Mouse (Mus musculus): Measurements from ENCODE around the gene Epha1. TPM values are rescaled to one million over a fixed set of nuclear protein-coding genes. Genes with fewer than 3 reads are reported as not detected.
A peak's percentile ranks its signal among the peaks of the same experiment; 100 is the strongest.

Epha1 gene
- polyA plus RNA-seq, 1 experiment from 2014 or later, result 4.0 TPM

DNA sequence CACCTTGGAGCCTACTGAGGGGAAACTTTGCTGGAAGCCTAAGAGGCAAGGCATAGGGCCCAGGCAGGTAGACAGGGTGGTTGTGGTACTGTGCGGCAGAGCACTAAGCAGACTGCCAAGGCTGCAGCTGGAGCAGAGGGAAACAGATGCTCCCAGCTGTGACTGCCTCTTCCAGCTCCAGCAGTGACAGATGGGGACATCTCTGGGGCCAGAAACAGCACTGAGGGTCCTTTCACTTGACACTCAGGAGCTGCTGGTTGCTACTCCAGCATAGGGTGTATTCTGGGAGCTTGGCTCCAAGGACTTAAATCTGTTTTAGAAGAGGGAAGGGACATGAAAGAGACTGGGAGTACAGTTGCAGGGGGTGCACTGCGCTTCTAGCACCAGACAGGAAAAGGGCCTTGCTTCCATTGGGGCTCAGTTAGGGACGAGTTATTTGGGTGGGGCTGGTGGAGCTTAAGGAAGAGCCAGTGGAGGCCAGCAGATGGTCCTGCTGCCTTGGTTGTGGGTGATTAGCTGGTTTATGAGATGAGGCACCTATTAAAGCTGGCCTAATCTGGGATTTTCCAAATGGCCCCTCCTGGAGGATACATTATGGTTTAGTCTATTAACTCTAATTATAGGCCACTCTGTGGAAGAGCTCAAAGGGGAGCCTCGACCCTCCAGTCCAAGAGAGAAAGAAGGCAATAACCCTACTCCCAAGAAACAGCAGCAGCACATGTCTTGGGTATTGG lies 2.3 kb downstream of the Epha1 start:
- Histone ChIP-seq H3K4me3 (ENCODE audit: low read depth, low read length) (no peak overlapping the region), H3K9ac (replicated peaks; ENCODE audit: low read depth, low read length) (no peak overlapping the region), H3K27me3 (ENCODE audit: control insufficient read depth, insufficient read depth, low read length) (no peaks in the 10 kb centered on the region), H3K9me3 (ENCODE audit: control insufficient read depth, low read depth, low read length) (no peaks in the 10 kb centered on the region), H3K4me2 (replicated peaks; ENCODE audit: low read depth, low read length) (no peak overlapping the region), H3K36me3 (ENCODE audit: control insufficient read depth, insufficient read depth, low read length) (no peaks in the 10 kb centered on the region), H3K4me1 (ENCODE audit: control insufficient read depth, insufficient read depth, low read length) (peaks cover 30% of the 10 kb centered on the region), H3K27ac (ENCODE audit: low read length) (peak overlapping the region; percentile 7; the same call in 1 of the 2 replicates)
- 48% methylated on average over 4 of the region's 4 CpGs for WGBS
- no peak for ATAC-seq (ENCODE audit: insufficient number of reproducible peaks, insufficient read depth, low FRiP score, low read depth)

DNA sequence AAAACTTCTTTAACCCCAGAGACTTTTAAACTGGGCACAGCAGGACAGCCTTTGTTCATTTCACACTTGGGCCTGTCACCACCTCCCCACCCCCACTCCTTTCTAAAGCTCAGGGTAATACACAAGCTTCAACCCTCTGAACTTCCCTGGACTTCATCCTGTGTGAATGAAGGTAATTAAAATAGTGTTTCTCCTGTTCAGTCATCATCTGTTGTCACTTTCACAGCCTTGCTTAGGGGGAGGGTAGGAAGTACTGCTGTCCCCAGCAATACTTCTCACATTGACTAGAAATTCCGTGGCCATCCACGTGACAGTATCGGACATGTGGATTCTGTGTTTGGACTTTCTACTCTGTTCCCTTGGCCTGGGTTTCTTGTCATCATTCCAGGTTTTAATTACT lies 3.2 kb downstream of the Epha1 start:
- H3K36me3 ChIP-seq (ENCODE audit: control insufficient read depth, insufficient read depth, low read length), result no peaks in the 10 kb centered on the region
- peaks cover 30% of the 10 kb centered on the region for H3K4me1 ChIP-seq (ENCODE audit: control insufficient read depth, insufficient read depth, low read length)
- no peak overlapping the region for H3K4me2 ChIP-seq (replicated peaks; ENCODE audit: low read depth, low read length)
- no peaks in the 10 kb centered on the region for H3K27me3 ChIP-seq (ENCODE audit: control insufficient read depth, insufficient read depth, low read length)
- H3K4me3 ChIP-seq (ENCODE audit: low read depth, low read length), result no peak overlapping the region
- no peak overlapping the region for H3K9ac ChIP-seq (replicated peaks; ENCODE audit: low read depth, low read length)
- no peak overlapping the region for H3K27ac ChIP-seq (ENCODE audit: low read length)
- no peak for ATAC-seq (ENCODE audit: insufficient number of reproducible peaks, insufficient read depth, low FRiP score, low read depth)
- H3K9me3 ChIP-seq (ENCODE audit: control insufficient read depth, low read depth, low read length), result no peaks in the 10 kb centered on the region
- 24% methylated on average over 3 of the region's 3 CpGs for WGBS

DNA sequence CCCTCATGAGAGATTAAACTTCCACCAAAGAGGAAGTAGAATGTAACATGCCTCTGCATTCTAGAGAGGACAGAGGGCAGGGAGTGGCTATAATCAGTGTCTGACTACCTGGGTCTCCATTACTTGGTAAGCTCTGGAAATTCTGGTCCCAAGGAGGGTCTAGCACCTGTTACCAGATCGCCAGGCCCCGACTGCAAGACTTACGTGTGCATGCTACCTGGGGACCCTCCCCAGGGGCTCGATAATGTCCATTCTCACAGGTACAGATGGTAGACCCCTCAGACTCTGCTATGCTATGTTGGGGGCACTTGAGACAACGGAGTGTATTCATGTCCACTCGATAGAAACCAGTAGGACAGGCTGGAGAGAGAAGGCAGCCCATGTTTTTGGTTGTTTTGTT lies 7.9 kb downstream of the Epha1 start:
- H3K4me2 ChIP-seq (replicated peaks; ENCODE audit: low read depth, low read length), result no peak overlapping the region
- no peak overlapping the region for H3K4me3 ChIP-seq (ENCODE audit: low read depth, low read length)
- H3K9ac ChIP-seq (replicated peaks; ENCODE audit: low read depth, low read length), result no peak overlapping the region
- no peak overlapping the region for H3K27ac ChIP-seq (ENCODE audit: low read length)
- WGBS, result 90% methylated on average over 6 of the region's 6 CpGs
- H3K27me3 ChIP-seq (ENCODE audit: control insufficient read depth, insufficient read depth, low read length), result no peaks in the 10 kb centered on the region
- ATAC-seq (ENCODE audit: insufficient number of reproducible peaks, insufficient read depth, low FRiP score, low read depth), result no peak
- H3K4me1 ChIP-seq (ENCODE audit: control insufficient read depth, insufficient read depth, low read length), result no peaks in the 10 kb centered on the region
- no peaks in the 10 kb centered on the region for H3K9me3 ChIP-seq (ENCODE audit: control insufficient read depth, low read depth, low read length)
- H3K36me3 ChIP-seq (ENCODE audit: control insufficient read depth, insufficient read depth, low read length), result no peaks in the 10 kb centered on the region; the same call in 1 of the 2 replicates

DNA sequence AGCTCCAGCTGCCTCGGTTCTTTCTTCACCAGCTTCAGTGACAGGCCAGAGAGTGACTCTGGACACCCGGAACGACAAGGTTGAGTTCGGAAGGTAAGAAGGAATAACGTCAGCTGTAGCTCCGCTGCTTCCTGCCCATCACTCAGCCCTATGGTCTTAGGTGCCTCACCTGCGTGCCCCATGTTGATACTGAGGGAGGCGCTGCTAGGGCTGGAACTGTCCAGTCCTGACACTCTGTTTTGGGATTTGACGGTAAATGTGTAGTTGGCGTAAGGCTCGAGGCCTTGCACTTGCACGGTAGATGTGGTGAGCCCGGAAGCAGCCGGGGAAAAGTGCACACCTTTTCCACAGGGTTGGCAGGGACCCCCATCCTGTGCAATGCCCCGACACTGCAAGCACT lies 8.5 kb downstream of the Epha1 start:
- Histone ChIP-seq H3K27me3 (ENCODE audit: control insufficient read depth, insufficient read depth, low read length) (no peaks in the 10 kb centered on the region), H3K36me3 (ENCODE audit: control insufficient read depth, insufficient read depth, low read length) (peaks cover 6% of the 10 kb centered on the region), H3K9me3 (ENCODE audit: control insufficient read depth, low read depth, low read length) (no peaks in the 10 kb centered on the region), H3K4me3 (ENCODE audit: low read depth, low read length) (no peak overlapping the region), H3K9ac (replicated peaks; ENCODE audit: low read depth, low read length) (no peak overlapping the region), H3K4me1 (ENCODE audit: control insufficient read depth, insufficient read depth, low read length) (no peaks in the 10 kb centered on the region), H3K4me2 (replicated peaks; ENCODE audit: low read depth, low read length) (no peak overlapping the region), H3K27ac (ENCODE audit: low read length) (no peak overlapping the region)
- no peak for ATAC-seq (ENCODE audit: insufficient number of reproducible peaks, insufficient read depth, low FRiP score, low read depth)
- WGBS, result 85% methylated on average over 15 of the region's 15 CpGs

DNA sequence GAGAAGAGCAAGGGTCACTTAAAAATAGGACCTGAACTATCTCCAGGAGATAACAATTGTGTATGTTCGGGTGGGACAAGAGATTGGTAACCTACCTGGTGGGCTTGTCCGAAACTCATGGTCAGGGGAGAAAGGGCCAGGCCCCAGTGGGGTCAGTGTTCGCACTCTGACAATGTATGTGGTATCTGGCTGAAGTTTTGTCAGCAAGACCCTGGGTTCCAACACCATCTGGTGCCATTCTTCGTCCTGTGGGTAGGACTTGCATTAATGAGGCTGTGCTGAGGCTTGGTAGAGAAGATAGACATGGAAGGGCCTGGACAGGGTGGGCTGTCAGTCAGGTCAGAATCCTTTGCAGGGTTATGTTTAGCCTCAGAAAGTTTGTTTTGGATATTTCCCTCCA lies 9.0 kb downstream of the Epha1 start:
- no peak overlapping the region for H3K4me2 ChIP-seq (replicated peaks; ENCODE audit: low read depth, low read length)
- no peak overlapping the region for H3K27ac ChIP-seq (ENCODE audit: low read length)
- no peaks in the 10 kb centered on the region for H3K4me1 ChIP-seq (ENCODE audit: control insufficient read depth, insufficient read depth, low read length)
- peaks cover 10% of the 10 kb centered on the region for H3K36me3 ChIP-seq (ENCODE audit: control insufficient read depth, insufficient read depth, low read length)
- H3K9ac ChIP-seq (replicated peaks; ENCODE audit: low read depth, low read length), result no peak overlapping the region
- no peaks in the 10 kb centered on the region for H3K9me3 ChIP-seq (ENCODE audit: control insufficient read depth, low read depth, low read length)
- H3K4me3 ChIP-seq (ENCODE audit: low read depth, low read length), result no peak overlapping the region
- WGBS, result 84% methylated on average over 4 of the region's 4 CpGs
- no peak for ATAC-seq (ENCODE audit: insufficient number of reproducible peaks, insufficient read depth, low FRiP score, low read depth)
- no peaks in the 10 kb centered on the region for H3K27me3 ChIP-seq (ENCODE audit: control insufficient read depth, insufficient read depth, low read length)

DNA sequence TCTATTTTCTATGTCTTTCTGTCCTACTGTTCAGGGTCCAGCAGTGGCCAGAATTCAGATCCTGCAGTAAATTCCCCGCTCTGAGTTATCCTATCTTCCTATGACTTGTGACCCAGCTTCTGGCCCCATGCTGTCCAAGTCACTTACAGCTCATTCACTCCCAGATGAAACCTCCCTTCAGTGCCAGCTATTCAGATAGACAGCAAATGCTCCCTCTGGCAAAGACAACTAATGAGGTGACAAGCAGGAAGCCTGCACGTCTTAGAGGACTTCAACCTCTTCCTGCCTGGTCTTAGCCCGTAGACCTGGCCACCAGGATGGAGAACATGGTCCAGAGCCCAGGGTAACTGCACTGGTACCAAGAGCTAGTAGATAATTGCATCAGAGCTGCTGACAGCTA lies 10.1 kb downstream of the Epha1 start:
- Histone ChIP-seq H3K4me2 (replicated peaks; ENCODE audit: low read depth, low read length) (no peak overlapping the region), H3K9ac (replicated peaks; ENCODE audit: low read depth, low read length) (no peak overlapping the region), H3K27me3 (ENCODE audit: control insufficient read depth, insufficient read depth, low read length) (no peaks in the 10 kb centered on the region), H3K9me3 (ENCODE audit: control insufficient read depth, low read depth, low read length) (no peaks in the 10 kb centered on the region), H3K4me1 (ENCODE audit: control insufficient read depth, insufficient read depth, low read length) (0 out of 2 replicates have a peak, but pooled peaks cover 2% of the 10 kb centered on the region), H3K4me3 (ENCODE audit: low read depth, low read length) (no peak overlapping the region), H3K27ac (ENCODE audit: low read length) (no peak overlapping the region), H3K36me3 (ENCODE audit: control insufficient read depth, insufficient read depth, low read length) (peaks cover 20% of the 10 kb centered on the region)
- no peak for ATAC-seq (ENCODE audit: insufficient number of reproducible peaks, insufficient read depth, low FRiP score, low read depth)
- WGBS, result 50% methylated on average over 3 of the region's 3 CpGs

DNA sequence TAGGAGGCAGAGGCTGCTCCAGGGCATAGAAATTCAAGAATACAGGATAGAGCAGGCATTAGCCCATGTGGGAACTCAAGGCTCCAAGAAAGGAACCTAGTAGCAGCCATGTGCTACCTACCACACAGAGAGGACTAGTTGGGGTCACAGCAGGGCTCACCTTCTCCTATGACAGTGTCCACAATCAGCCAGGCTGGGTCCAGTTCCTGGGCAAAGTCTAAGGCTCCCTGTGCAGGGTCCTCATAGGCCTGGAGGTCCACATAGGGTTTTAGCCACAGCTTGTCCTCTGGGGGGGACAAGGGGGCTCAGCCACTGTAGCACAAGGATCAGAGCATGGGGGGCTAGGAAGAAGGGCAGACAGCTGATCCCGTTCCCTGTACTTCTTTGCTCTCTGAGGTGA lies 10.6 kb downstream of the Epha1 start:
- no peak overlapping the region for H3K4me3 ChIP-seq (ENCODE audit: low read depth, low read length)
- H3K4me1 ChIP-seq (ENCODE audit: control insufficient read depth, insufficient read depth, low read length), result 0 out of 2 replicates have a peak, but pooled peaks cover 3% of the 10 kb centered on the region
- H3K36me3 ChIP-seq (ENCODE audit: control insufficient read depth, insufficient read depth, low read length), result peaks cover 25% of the 10 kb centered on the region
- WGBS, result 83% methylated on average over 1 of the region's 1 CpGs
- H3K27me3 ChIP-seq (ENCODE audit: control insufficient read depth, insufficient read depth, low read length), result no peaks in the 10 kb centered on the region
- H3K27ac ChIP-seq (ENCODE audit: low read length), result no peak overlapping the region
- no peak overlapping the region for H3K9ac ChIP-seq (replicated peaks; ENCODE audit: low read depth, low read length)
- no peak for ATAC-seq (ENCODE audit: insufficient number of reproducible peaks, insufficient read depth, low FRiP score, low read depth)
- no peak overlapping the region for H3K4me2 ChIP-seq (replicated peaks; ENCODE audit: low read depth, low read length)
- H3K9me3 ChIP-seq (ENCODE audit: control insufficient read depth, low read depth, low read length), result no peaks in the 10 kb centered on the region

DNA sequence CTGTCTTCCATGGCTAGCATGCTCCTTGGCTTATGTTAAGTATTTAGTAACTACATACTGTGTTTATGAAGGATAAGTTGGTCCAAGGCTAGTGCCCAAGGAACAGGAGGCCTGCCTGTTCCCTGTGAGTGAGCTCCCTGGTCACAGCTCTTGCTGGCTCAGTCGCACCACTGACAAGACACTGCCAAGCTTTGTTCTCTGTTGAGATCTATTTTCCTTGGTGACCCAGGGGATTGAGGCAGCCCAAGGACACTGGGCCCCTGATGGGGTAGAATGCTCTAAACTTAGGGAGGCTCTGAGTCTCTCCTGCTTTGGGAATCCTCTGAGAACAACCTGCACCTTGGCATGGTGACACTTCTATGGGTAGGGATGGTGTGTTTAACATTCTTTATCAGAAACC lies 11.0 kb downstream of the Epha1 start:
- Histone ChIP-seq H3K9ac (replicated peaks; ENCODE audit: low read depth, low read length) (no peak overlapping the region), H3K4me3 (ENCODE audit: low read depth, low read length) (no peak overlapping the region), H3K4me2 (replicated peaks; ENCODE audit: low read depth, low read length) (no peak overlapping the region), H3K27ac (ENCODE audit: low read length) (no peak overlapping the region), H3K4me1 (ENCODE audit: control insufficient read depth, insufficient read depth, low read length) (0 out of 2 replicates have a peak, but pooled peaks cover 3% of the 10 kb centered on the region), H3K27me3 (ENCODE audit: control insufficient read depth, insufficient read depth, low read length) (no peaks in the 10 kb centered on the region), H3K36me3 (ENCODE audit: control insufficient read depth, insufficient read depth, low read length) (peaks cover 29% of the 10 kb centered on the region), H3K9me3 (ENCODE audit: control insufficient read depth, low read depth, low read length) (no peaks in the 10 kb centered on the region)
- no peak for ATAC-seq (ENCODE audit: insufficient number of reproducible peaks, insufficient read depth, low FRiP score, low read depth)
- 68% methylated on average over 1 of the region's 1 CpGs for WGBS

Data from stomach, embryonic 14.5 days (tissue).